Mouse (Mus musculus) lung, embryonic 14.5 days (tissue): ENCODE data around the gene H2-K1. TPM values are rescaled to one million over a fixed set of nuclear protein-coding genes. Genes with fewer than 3 reads are reported as not detected.
A peak's percentile ranks its signal among the peaks of the same experiment; 100 is the strongest.

Source experiments
- ATAC-seq: fragments of 200-750 bp; cut with Nextera tagmentation; 2 replicates; pipeline ENCODE4 v1.8.0; 2017; ENCODE audit warnings: mild to moderate bottlenecking, moderate TSS enrichment, moderate library complexity; ENCODE audit not compliant: insufficient read depth
- DNase-seq: peaks from one replicate; pipeline ENCODE4 v3.0.0-alpha.2; 2015
- H3K27ac ChIP-seq: fragments of 300-500 bp; sonication (generic); 2 replicates; pipeline ENCODE4 v1.5.1; 2014; ENCODE audit warnings: low read depth, mild to moderate bottlenecking, moderate library complexity
- H3K27me3 ChIP-seq: fragments of 300-500 bp; sonication (generic); 2 replicates; pipeline ENCODE4 v1.6.1; 2014; ENCODE audit warnings: low read length, control low read depth; ENCODE audit not compliant: insufficient read depth
- H3K36me3 ChIP-seq: fragments of 300-500 bp; sonication (generic); 2 replicates; pipeline ENCODE4 v1.6.1; 2014; ENCODE audit warnings: control low read depth; ENCODE audit not compliant: insufficient read depth
- H3K4me1 ChIP-seq: fragments of 300-500 bp; sonication (generic); 2 replicates; pipeline ENCODE4 v1.6.1; 2014; ENCODE audit warnings: antibody characterized with exemption, control low read depth; ENCODE audit not compliant: insufficient read depth
- H3K4me2 ChIP-seq: fragments of 300-500 bp; sonication (generic); 2 replicates; pipeline ENCODE4 v1.6.1; 2014; ENCODE audit warnings: mild to moderate bottlenecking
- H3K4me3 ChIP-seq: fragments of 300-500 bp; sonication (generic); 2 replicates; pipeline ENCODE4 v1.5.1; 2014; ENCODE audit warnings: low read depth, low read length
- H3K9ac ChIP-seq: fragments of 300-500 bp; sonication (generic); 2 replicates; pipeline ENCODE4 v1.6.1; 2014
- H3K9me3 ChIP-seq: fragments of 300-500 bp; sonication (generic); 2 replicates; pipeline ENCODE4 v1.6.1; 2016; ENCODE audit warnings: low read depth, low read length, control low read depth
- CTCF ChIP-seq: IDR thresholded peaks from 2 replicates; pipeline ENCODE4 v1.5.1; 2016; ENCODE audit warnings: antibody characterized with exemption, low read depth
- WGBS: fragments of 180-500 bp; shearing (Covaris S2); extraction: QIAGEN DNeasy Blood & Tissue Kit; methylation state at CpG from one replicate; pipeline ENCODE4 v1.1.7; 2014; 5-methylcytosine and 5-hydroxymethylcytosine counted together
- microRNA counts: library from miRNA; unstranded; fragments of <30 nt; microRNA quantifications from one replicate; lab custom pipeline; 2016
- microRNA-seq: library from miRNA; unstranded; fragments of <30 nt; microRNA quantifications from one replicate; pipeline ENCODE4, GENCODE M21; 2016; ENCODE audit warnings: borderline number of aligned reads
- polyA plus RNA-seq: library from polyadenylated mRNA; unstranded; fragments of >200 nt; fragmentation: Nextera tagmentation; extraction: Ambion mirVana; gene quantifications from 2 replicates; pipeline ENCODE4 v1.2.1, GENCODE M21; 2014

Gene H2-K1
- polyA plus RNA-seq, 1 experiment from 2014 or later: 24.4 TPM

- H3K36me3 ChIP-seq: peaks cover 67% of the 10 kb centered on the region
- TF ChIP-seq CTCF: no peak
- peak overlapping the region; percentile 53; the same call in 1 of the 2 replicates for H3K9ac ChIP-seq
- 72% methylated on average over 10 of the region's 10 CpGs for WGBS
- H3K4me3 ChIP-seq: peak overlapping the region; percentile 40
- H3K4me1 ChIP-seq: peaks cover 24% of the 10 kb centered on the region; the same call in 1 of the 2 replicates
- ATAC-seq: no peak
- H3K27me3 ChIP-seq: no peaks in the 10 kb centered on the region
- H3K4me2 ChIP-seq: peak overlapping the region; percentile 100
- no peaks in the 10 kb centered on the region for H3K9me3 ChIP-seq
- no peak for DNase-seq
- H3K27ac ChIP-seq: 0 out of 2 replicates have a peak overlapping the region, but pooled peaks have one; percentile 85
Observed at GRCm38 (mm10) chr17:33950131-33950625, 50.0 kb downstream of the H2-K1 start.

GRCm38 (mm10) chr17:33948905-33949537 lies 51.1 kb downstream of the H2-K1 start:
- no peak overlapping the region for H3K4me3 ChIP-seq

GRCm38 (mm10) chr17:33948090-33948904 lies 51.9 kb downstream of the H2-K1 start:
- Histone ChIP-seq H3K9ac (no peak overlapping the region), H3K27me3 (no peaks in the 10 kb centered on the region), H3K9me3 (no peaks in the 10 kb centered on the region), H3K4me3 (no peak overlapping the region), H3K27ac (no peak overlapping the region), H3K4me1 (peaks cover 13% of the 10 kb centered on the region; the same call in 1 of the 2 replicates), H3K36me3 (peaks cover 70% of the 10 kb centered on the region), H3K4me2 (no peak overlapping the region)
- no peak for ATAC-seq
- DNase-seq: no peak
- TF ChIP-seq CTCF: no peak
- 84% methylated on average over 22 of the region's 22 CpGs for WGBS

More at GRCm38 (mm10) chr17:33948905-33949537, 51.1 kb downstream of the H2-K1 start:
- no peak overlapping the region for H3K27ac ChIP-seq
- no peaks in the 10 kb centered on the region for H3K27me3 ChIP-seq
- H3K4me2 ChIP-seq: no peak overlapping the region
- DNase-seq (no peak), ATAC-seq (no peak)
- 84% methylated on average over 19 of the region's 19 CpGs for whole genome bisulfite sequencing
- peaks cover 70% of the 10 kb centered on the region for H3K36me3 ChIP-seq
- TF ChIP-seq CTCF: no peak
- peaks cover 18% of the 10 kb centered on the region; the same call in 1 of the 2 replicates for H3K4me1 ChIP-seq
- no peak overlapping the region for H3K9ac ChIP-seq
- no peaks in the 10 kb centered on the region for H3K9me3 ChIP-seq

- H3K4me3 ChIP-seq: no peak overlapping the region
- DNase-seq (no peak), ATAC-seq (no peak)
- no peak overlapping the region for H3K9ac ChIP-seq
- H3K9me3 ChIP-seq: no peaks in the 10 kb centered on the region
- 87% methylated on average over 10 of the region's 10 CpGs for WGBS
- no peak overlapping the region for H3K27ac ChIP-seq
- H3K4me1 ChIP-seq: 0 out of 2 replicates have a peak, but pooled peaks cover 8% of the 10 kb centered on the region
- TF ChIP-seq CTCF: no peak
- H3K36me3 ChIP-seq: peaks cover 69% of the 10 kb centered on the region
- H3K4me2 ChIP-seq: no peak overlapping the region
- H3K27me3 ChIP-seq: no peaks in the 10 kb centered on the region
Observed at GRCm38 (mm10) chr17:33947430-33948089, 52.6 kb downstream of the H2-K1 start.

MicroRNA genes within 50 kb of the gene (microRNA counts, 519-probe panel; counts per million panel counts)
- 30.5 counts per million for microRNA mmu-miR-219 (lab: Ali Mortazavi, UCI)

Small RNA genes within 50 kb of the gene (microRNA-seq; reads per million reads assigned to microRNA genes)
- gene Mir219a-1 (not detected), gene Mir219c (not detected)

Other genes with a start within 250 kb of the H2-K1 start
- gene Rab11b, start 239.8 kb downstream of the H2-K1 start, polyA plus RNA-seq: 241 and 278 TPM in 2 replicates
- 31.9 and 35.4 TPM in 2 replicates for gene Angptl4, start 218.5 kb downstream of the H2-K1 start, polyA plus RNA-seq
- 65.1 and 65.4 TPM in 2 replicates for gene Kank3, start 189.8 kb downstream of the H2-K1 start, polyA plus RNA-seq
- 1,180 and 1,276 TPM in 2 replicates for gene Rps28, start 175.8 kb downstream of the H2-K1 start, polyA plus RNA-seq
- 470 and 474 TPM in 2 replicates for gene Ndufa7, start 175.8 kb downstream of the H2-K1 start, polyA plus RNA-seq
- gene Cd320, start 157.3 kb downstream of the H2-K1 start, polyA plus RNA-seq: 71.1 and 76.3 TPM in 2 replicates
- not detected in 2 replicates for gene Gm7029, start 126.5 kb downstream of the H2-K1 start, polyA plus RNA-seq
- gene Kifc1, start 109.7 kb downstream of the H2-K1 start, polyA plus RNA-seq: 8.3 and 9.3 TPM in 2 replicates
- gene Platr17, start 95.2 kb downstream of the H2-K1 start, polyA plus RNA-seq: 0.32 TPM in 1 of 2 replicates, not detected in the other
- 39.3 and 47.1 TPM in 2 replicates for gene Daxx, start 90.9 kb downstream of the H2-K1 start, polyA plus RNA-seq
- 30.1 and 31.4 TPM in 2 replicates for gene Tapbp, start 84.4 kb downstream of the H2-K1 start, polyA plus RNA-seq
- 11.1 and 13.2 TPM in 2 replicates for gene Zbtb22, start 84.4 kb downstream of the H2-K1 start, polyA plus RNA-seq
- gene Rgl2, start 70.8 kb downstream of the H2-K1 start, polyA plus RNA-seq: 38.2 and 49.1 TPM in 2 replicates
- 142 and 145 TPM in 2 replicates for gene Pfdn6, start 60.0 kb downstream of the H2-K1 start, polyA plus RNA-seq
- gene Wdr46, start 59.7 kb downstream of the H2-K1 start, polyA plus RNA-seq: 29.5 and 37.2 TPM in 2 replicates
- gene B3galt4, start 48.9 kb downstream of the H2-K1 start, polyA plus RNA-seq: 2.3 and 2.6 TPM in 2 replicates
- 34.2 and 34.8 TPM in 2 replicates for gene Vps52, start 44.5 kb downstream of the H2-K1 start, polyA plus RNA-seq
- gene Rps18, start 44.3 kb downstream of the H2-K1 start, polyA plus RNA-seq: 2,038 and 2,085 TPM in 2 replicates
- 5.6 and 6.6 TPM in 2 replicates for gene Ring1, start 24.3 kb upstream of the H2-K1 start, polyA plus RNA-seq
- 35.9 and 40.6 TPM in 2 replicates for gene H2-Ke6, start 27.7 kb upstream of the H2-K1 start, polyA plus RNA-seq
- gene Slc39a7, start 31.3 kb upstream of the H2-K1 start, polyA plus RNA-seq: 102 and 105 TPM in 2 replicates
- gene Rxrb, start 31.5 kb upstream of the H2-K1 start, polyA plus RNA-seq: 30.3 and 35.3 TPM in 2 replicates
- gene Col11a2, start 39.1 kb upstream of the H2-K1 start, polyA plus RNA-seq: 4.3 and 5.0 TPM in 2 replicates
- gene H2-Oa, start 92.0 kb upstream of the H2-K1 start, polyA plus RNA-seq: 0.26 TPM in 1 of 2 replicates, not detected in the other
- gene H2-DMa, start 119.2 kb upstream of the H2-K1 start, polyA plus RNA-seq: 9.8 and 15.5 TPM in 2 replicates
- 153 TPM in 2 replicates for gene Brd2, start 122.3 kb upstream of the H2-K1 start, polyA plus RNA-seq
- 0.91 and 1.1 TPM in 2 replicates for gene H2-DMb2, start 143.0 kb upstream of the H2-K1 start, polyA plus RNA-seq
- gene H2-DMb1, start 152.7 kb upstream of the H2-K1 start, polyA plus RNA-seq: 1.1 TPM in 2 replicates
- 3.5 and 4.0 TPM in 2 replicates for gene Tap1, start 187.2 kb upstream of the H2-K1 start, polyA plus RNA-seq
- gene Psmb9, start 187.4 kb upstream of the H2-K1 start, polyA plus RNA-seq: 3.4 and 4.5 TPM in 2 replicates
- 7.9 and 8.9 TPM in 2 replicates for gene Psmb8, start 197.4 kb upstream of the H2-K1 start, polyA plus RNA-seq
- 3.0 and 3.7 TPM in 2 replicates for gene Tap2, start 203.2 kb upstream of the H2-K1 start, polyA plus RNA-seq
- not detected in 2 replicates for gene H2-Ob, start 238.6 kb upstream of the H2-K1 start, polyA plus RNA-seq